Mouse (Mus musculus): ENCODE measurements around the gene Psen2. TPM values are rescaled to one million over a fixed set of nuclear protein-coding genes. Genes with fewer than 3 reads are reported as not detected.

Psen2 gene
- polyA plus RNA-seq, 1 experiment = 39.9 TPM

GRCm38 (mm10) chr1:180178340-180178739 lies 84.9 kb downstream of the Psen2 start:
- H3K4me3 ChIP-seq (ENCODE audit: control insufficient read depth, insufficient read depth, low read length) = no peak overlapping the region
- no peaks in the 10 kb centered on the region for H3K27me3 ChIP-seq (ENCODE audit: control insufficient read depth, insufficient read depth, low read length)
- DNase-seq = no peak
- H3K36me3 ChIP-seq (ENCODE audit: control insufficient read depth, insufficient read depth, low read length) = no peaks in the 10 kb centered on the region
- no peak for TF ChIP-seq CTCF (IDR thresholded peaks at IDR 0.05; ENCODE audit: borderline replicate concordance, control insufficient read depth, extremely low read depth, insufficient read depth, low read length, poor library complexity)
- no peak for TF ChIP-seq POLR2A (IDR thresholded peaks at IDR 0.05; ENCODE audit: control insufficient read depth, extremely low read depth, insufficient read depth, low read length, poor library complexity)
- WGBS = 94% methylated on average over 9 of the region's 9 CpGs
- no peaks in the 10 kb centered on the region for H3K4me1 ChIP-seq (replicated peaks; ENCODE audit: control insufficient read depth, insufficient read depth, low read length)
- no peak overlapping the region for H3K27ac ChIP-seq (ENCODE audit: control insufficient read depth, insufficient read depth, low read length)

Other genes with a start within 250 kb of the Psen2 start
- 33.4 and 51.0 TPM in 2 replicates for gene Coq8a, start 63.8 kb downstream of the Psen2 start, polyA plus RNA-seq (2012; rRNA removed)
- 69.0 and 73.0 TPM in 2 replicates for gene Itpkb, start 67.0 kb upstream of the Psen2 start, polyA plus RNA-seq (2012; rRNA removed)
- gene Stum, start 220.1 kb upstream of the Psen2 start, polyA plus RNA-seq (2012; rRNA removed) = 0.94 and 1.3 TPM in 2 replicates

Measured in thymus, adult 2 months (tissue).